Mouse (Mus musculus) liver, adult 2 months (tissue): ENCODE measurements around the gene Rnf169. TPM values are rescaled to one million over a fixed set of nuclear protein-coding genes. Genes with fewer than 3 reads are reported as not detected.
A peak's percentile ranks its signal among the peaks of the same experiment; 100 is the strongest.

Source experiments
- DNase-seq: peaks from one replicate; pipeline ENCODE4 v3.0.0-alpha.2; 2011; ENCODE audit warnings: low read depth, low spot score; ENCODE audit errors: extremely low read depth
- H3K27ac ChIP-seq: fragments of 200-500 bp; replicated peaks from 2 replicates; pipeline ENCODE4 v1.5.1; 2012; ENCODE audit warnings: low read depth, mild to moderate bottlenecking, control low read depth, inconsistent platforms, low read length; ENCODE audit not compliant: insufficient read depth
- H3K27me3 ChIP-seq: fragments of 200-500 bp; 2 replicates; pipeline ENCODE4 v1.6.1; 2012; ENCODE audit warnings: mild to moderate bottlenecking, moderate library complexity, low read length, inconsistent platforms; ENCODE audit not compliant: control insufficient read depth, insufficient read depth
- H3K36me3 ChIP-seq: fragments of 200-500 bp; 2 replicates; pipeline ENCODE4 v1.6.1; 2012; ENCODE audit warnings: low read length, inconsistent platforms; ENCODE audit not compliant: control insufficient read depth, insufficient read depth
- H3K4me1 ChIP-seq: fragments of 200-500 bp; 2 replicates; pipeline ENCODE4 v1.6.1; 2011; ENCODE audit warnings: low read length; ENCODE audit not compliant: control insufficient read depth, insufficient read depth
- H3K4me3 ChIP-seq: fragments of 200-500 bp; 2 replicates; pipeline ENCODE4 v1.5.1; 2011; ENCODE audit warnings: low read depth, mild to moderate bottlenecking, control low read depth, low read length, moderate library complexity; ENCODE audit not compliant: insufficient read depth
- H3K79me2 ChIP-seq: fragments of 200-500 bp; 2 replicates; pipeline ENCODE4 v1.6.1; 2012; ENCODE audit warnings: inconsistent platforms, mild to moderate bottlenecking, low read length, moderate library complexity; ENCODE audit not compliant: control insufficient read depth, insufficient read depth
- H3K9ac ChIP-seq: fragments of 200-500 bp; 2 replicates; pipeline ENCODE4 v1.6.1; 2012; ENCODE audit warnings: low read depth, mild to moderate bottlenecking, control low read depth, inconsistent platforms, low read length
- CTCF ChIP-seq: fragments of 200-500 bp; IDR thresholded peaks from 2 replicates; pipeline ENCODE4 v1.5.1; 2011; ENCODE audit warnings: low read depth, low read length, control low read depth
- POLR2A ChIP-seq: fragments of 200-500 bp; IDR thresholded peaks from 2 replicates; pipeline ENCODE4 v1.6.1; 2011; ENCODE audit warnings: low read length, control low read depth; ENCODE audit not compliant: insufficient read depth; ENCODE audit errors: extremely low read depth
- WGBS: fragments of 180-500 bp; shearing (Covaris S2); methylation state at CpG from one replicate; pipeline ENCODE4 v1.1.7; 2018; 5-methylcytosine and 5-hydroxymethylcytosine counted together
- polyA plus RNA-seq: library from polyadenylated mRNA; depleted of rRNA; stranded (reverse); fragments of >200 nt; gene quantifications from 2 replicates; pipeline ENCODE4 v1.2.3, GENCODE M21; 2012; rRNA removed
- total RNA-seq: library from RNA; depleted of rRNA; stranded (reverse); fragments of >200 nt; gene quantifications from 2 replicates; pipeline ENCODE4 v1.2.3, GENCODE M21; 2014; rRNA removed

Gene Rnf169
- total and polyA plus RNA-seq, 2 experiments: 5.6 to 27.6 TPM

- H3K9ac ChIP-seq: no peak overlapping the region
- H3K4me3 ChIP-seq: no peak overlapping the region
- H3K36me3 ChIP-seq: no peaks in the 10 kb centered on the region
- H3K27ac ChIP-seq: no peak overlapping the region
- H3K4me1 ChIP-seq: no peaks in the 10 kb centered on the region
- H3K79me2 ChIP-seq: no peaks in the 10 kb centered on the region
- no peak for DNase-seq
- no peaks in the 10 kb centered on the region for H3K27me3 ChIP-seq
- TF ChIP-seq POLR2A (no peak), CTCF (no peak)
- WGBS: 61% methylated on average over 2 of the region's 2 CpGs
Observed at GRCm38 (mm10) chr7:99887230-99887735, 93.0 kb downstream of the Rnf169 start.

GRCm38 (mm10) chr7:99878254-99878653 lies 102.0 kb downstream of the Rnf169 start:
- no peaks in the 10 kb centered on the region for H3K27me3 ChIP-seq
- DNase-seq: no peak
- H3K27ac ChIP-seq: no peak overlapping the region
- no peaks in the 10 kb centered on the region for H3K36me3 ChIP-seq
- H3K79me2 ChIP-seq: no peaks in the 10 kb centered on the region
- H3K9ac ChIP-seq: no peak overlapping the region
- TF ChIP-seq CTCF (no peak), POLR2A (no peak)
- peaks cover 3% of the 10 kb centered on the region for H3K4me1 ChIP-seq
- WGBS: 77% methylated on average over 2 of the region's 2 CpGs
- no peak overlapping the region for H3K4me3 ChIP-seq

GRCm38 (mm10) chr7:99876345-99876744 lies 103.9 kb downstream of the Rnf169 start:
- no peak overlapping the region for H3K27ac ChIP-seq
- peaks cover 3% of the 10 kb centered on the region for H3K4me1 ChIP-seq
- DNase-seq: peak; percentile 71
- H3K9ac ChIP-seq: no peak overlapping the region
- H3K4me3 ChIP-seq: no peak overlapping the region
- no peaks in the 10 kb centered on the region for H3K27me3 ChIP-seq
- TF ChIP-seq POLR2A: no peak
- TF ChIP-seq CTCF: peak; percentile 95
- H3K36me3 ChIP-seq: no peaks in the 10 kb centered on the region
- WGBS: 2% methylated on average over 3 of the region's 3 CpGs
- H3K79me2 ChIP-seq: no peaks in the 10 kb centered on the region

- Histone ChIP-seq H3K4me1 (peaks cover 3% of the 10 kb centered on the region), H3K9ac (no peak overlapping the region), H3K36me3 (no peaks in the 10 kb centered on the region), H3K4me3 (no peak overlapping the region), H3K27me3 (no peaks in the 10 kb centered on the region), H3K27ac (no peak overlapping the region), H3K79me2 (no peaks in the 10 kb centered on the region)
- WGBS: 77% methylated on average over 5 of the region's 5 CpGs
- TF ChIP-seq POLR2A: no peak
- TF ChIP-seq CTCF: no peak
- no peak for DNase-seq
Observed at GRCm38 (mm10) chr7:99875891-99876290, 104.4 kb downstream of the Rnf169 start.

- DNase-seq: no peak
- Histone ChIP-seq H3K4me3 (no peak overlapping the region), H3K27me3 (no peaks in the 10 kb centered on the region), H3K79me2 (no peaks in the 10 kb centered on the region), H3K9ac (no peak overlapping the region), H3K4me1 (no peaks in the 10 kb centered on the region), H3K36me3 (no peaks in the 10 kb centered on the region), H3K27ac (no peak overlapping the region)
- WGBS: 87% methylated on average over 6 of the region's 6 CpGs
- TF ChIP-seq POLR2A: no peak
- TF ChIP-seq CTCF: no peak
Observed at GRCm38 (mm10) chr7:99873965-99874364, 106.3 kb downstream of the Rnf169 start.

Other genes starting within 250 kb of the Rnf169 start
- not detected in 2 replicates for gene Olfr521, start 216.9 kb downstream of the Rnf169 start, total RNA-seq
- not detected in 2 replicates for gene Olfr521, start 216.9 kb downstream of the Rnf169 start, polyA plus RNA-seq
- gene Neu3, start 152.0 kb downstream of the Rnf169 start, total RNA-seq: 0.46 and 1.0 TPM in 2 replicates
- gene Neu3, start 152.0 kb downstream of the Rnf169 start, polyA plus RNA-seq: 0.69 and 1.7 TPM in 2 replicates
- gene Xrra1, start 121.3 kb downstream of the Rnf169 start, total RNA-seq: 0.13 TPM in 1 of 2 replicates, not detected in the other
- not detected in 2 replicates for gene Xrra1, start 121.3 kb downstream of the Rnf169 start, polyA plus RNA-seq
- gene Spcs2, start 117.0 kb downstream of the Rnf169 start, total RNA-seq: 82.3 and 110 TPM in 2 replicates
- 30.4 and 31.1 TPM in 2 replicates for gene Spcs2, start 117.0 kb downstream of the Rnf169 start, polyA plus RNA-seq
- gene Chrdl2, start 25.7 kb upstream of the Rnf169 start, total RNA-seq: not detected in 2 replicates
- gene Chrdl2, start 25.7 kb upstream of the Rnf169 start, polyA plus RNA-seq: 0.05 TPM in 1 of 2 replicates, not detected in the other
- gene Pold3, start 141.1 kb upstream of the Rnf169 start, total RNA-seq: 8.9 and 9.0 TPM in 2 replicates
- 2.7 and 3.8 TPM in 2 replicates for gene Pold3, start 141.1 kb upstream of the Rnf169 start, polyA plus RNA-seq
- gene Lipt2, start 178.8 kb upstream of the Rnf169 start, total RNA-seq: 3.8 and 5.8 TPM in 2 replicates
- gene Lipt2, start 178.8 kb upstream of the Rnf169 start, polyA plus RNA-seq: 4.5 and 5.2 TPM in 2 replicates
- gene Kcne3, start 196.1 kb upstream of the Rnf169 start, total RNA-seq: 1.8 and 4.5 TPM in 2 replicates
- gene Kcne3, start 196.1 kb upstream of the Rnf169 start, polyA plus RNA-seq: 0.78 and 1.6 TPM in 2 replicates
- 3.5 and 3.6 TPM in 2 replicates for gene Pgm2l1, start 246.9 kb upstream of the Rnf169 start, total RNA-seq
- 0.59 and 0.65 TPM in 2 replicates for gene Pgm2l1, start 246.9 kb upstream of the Rnf169 start, polyA plus RNA-seq